Mouse (Mus musculus): ENCODE data around the gene Usp25. TPM values are rescaled to one million over a fixed set of nuclear protein-coding genes. Genes with fewer than 3 reads are reported as not detected.

Usp25 gene
- polyA plus RNA-seq, 1 experiment from 2014 or later, result 12.0 TPM

GRCm38 (mm10) chr16:77028687-77029417, 15.3 kb downstream of the Usp25 start:
- H3K27ac ChIP-seq (ENCODE audit: low read length), result peak overlapping the region; percentile 53
- H3K9me3 ChIP-seq (replicated peaks; ENCODE audit: control insufficient read depth, low read length), result peaks cover 4% of the 10 kb centered on the region
- peak overlapping the region; percentile 39; the same call in 1 of the 2 replicates for H3K9ac ChIP-seq (ENCODE audit: low read length)
- H3K4me1 ChIP-seq (ENCODE audit: control insufficient read depth, insufficient read depth, low read length), result peaks cover 19% of the 10 kb centered on the region
- H3K4me2 ChIP-seq (ENCODE audit: low read depth, low read length), result peak overlapping the region; percentile 47
- peak; percentile 39; the same call in 1 of the 2 replicates for ATAC-seq (ENCODE audit: insufficient read depth, low FRiP score)
- 50% methylated on average over 10 of the region's 10 CpGs for WGBS
- H3K4me3 ChIP-seq (replicated peaks; ENCODE audit: low read length), result peak overlapping the region; percentile 22
- H3K36me3 ChIP-seq (ENCODE audit: control insufficient read depth, insufficient read depth, low read length), result peaks cover 14% of the 10 kb centered on the region
- no peaks in the 10 kb centered on the region for H3K27me3 ChIP-seq (ENCODE audit: control insufficient read depth, insufficient read depth, low read length)

- Histone ChIP-seq H3K36me3 (ENCODE audit: control insufficient read depth, insufficient read depth, low read length) (0 out of 2 replicates have a peak, but pooled peaks cover under 1% of the 10 kb centered on the region), H3K9ac (ENCODE audit: low read length) (no peak overlapping the region), H3K4me1 (ENCODE audit: control insufficient read depth, insufficient read depth, low read length) (peaks cover 19% of the 10 kb centered on the region), H3K27ac (ENCODE audit: low read length) (no peak overlapping the region), H3K9me3 (replicated peaks; ENCODE audit: control insufficient read depth, low read length) (no peaks in the 10 kb centered on the region), H3K4me2 (ENCODE audit: low read depth, low read length) (no peak overlapping the region), H3K4me3 (replicated peaks; ENCODE audit: low read length) (no peak overlapping the region), H3K27me3 (ENCODE audit: control insufficient read depth, insufficient read depth, low read length) (no peaks in the 10 kb centered on the region)
- WGBS, result 55% methylated on average over 2 of the region's 2 CpGs
- no peak for ATAC-seq (ENCODE audit: insufficient read depth, low FRiP score)
These were observed 16.9 kb downstream of the Usp25 start for GRCm38 (mm10) chr16:77030435-77030834.

GRCm38 (mm10) chr16:77034329-77034728, 20.8 kb downstream of the Usp25 start:
- Histone ChIP-seq H3K4me3 (replicated peaks; ENCODE audit: low read length) (no peak overlapping the region), H3K9ac (ENCODE audit: low read length) (no peak overlapping the region), H3K4me2 (ENCODE audit: low read depth, low read length) (no peak overlapping the region), H3K9me3 (replicated peaks; ENCODE audit: control insufficient read depth, low read length) (no peaks in the 10 kb centered on the region), H3K27me3 (ENCODE audit: control insufficient read depth, insufficient read depth, low read length) (no peaks in the 10 kb centered on the region), H3K4me1 (ENCODE audit: control insufficient read depth, insufficient read depth, low read length) (peaks cover 5% of the 10 kb centered on the region), H3K36me3 (ENCODE audit: control insufficient read depth, insufficient read depth, low read length) (0 out of 2 replicates have a peak, but pooled peaks cover 4% of the 10 kb centered on the region), H3K27ac (ENCODE audit: low read length) (no peak overlapping the region)
- no peak for ATAC-seq (ENCODE audit: insufficient read depth, low FRiP score)
- 86% methylated on average over 5 of the region's 5 CpGs for WGBS

GRCm38 (mm10) chr16:77034751-77035150, 21.2 kb downstream of the Usp25 start:
- H3K27me3 ChIP-seq (ENCODE audit: control insufficient read depth, insufficient read depth, low read length), result no peaks in the 10 kb centered on the region
- H3K9me3 ChIP-seq (replicated peaks; ENCODE audit: control insufficient read depth, low read length), result no peaks in the 10 kb centered on the region
- ATAC-seq (ENCODE audit: insufficient read depth, low FRiP score), result no peak
- 0 out of 2 replicates have a peak, but pooled peaks cover 4% of the 10 kb centered on the region for H3K36me3 ChIP-seq (ENCODE audit: control insufficient read depth, insufficient read depth, low read length)
- no peak overlapping the region for H3K27ac ChIP-seq (ENCODE audit: low read length)
- WGBS, result 80% methylated on average over 8 of the region's 8 CpGs
- no peak overlapping the region for H3K4me2 ChIP-seq (ENCODE audit: low read depth, low read length)
- peaks cover 5% of the 10 kb centered on the region for H3K4me1 ChIP-seq (ENCODE audit: control insufficient read depth, insufficient read depth, low read length)
- no peak overlapping the region for H3K9ac ChIP-seq (ENCODE audit: low read length)
- H3K4me3 ChIP-seq (replicated peaks; ENCODE audit: low read length), result no peak overlapping the region

- WGBS, result 78% methylated on average over 5 of the region's 5 CpGs
- Histone ChIP-seq H3K4me1 (ENCODE audit: control insufficient read depth, insufficient read depth, low read length) (no peaks in the 10 kb centered on the region), H3K4me2 (ENCODE audit: low read depth, low read length) (no peak overlapping the region), H3K9ac (ENCODE audit: low read length) (no peak overlapping the region), H3K4me3 (replicated peaks; ENCODE audit: low read length) (no peak overlapping the region), H3K27ac (ENCODE audit: low read length) (no peak overlapping the region), H3K36me3 (ENCODE audit: control insufficient read depth, insufficient read depth, low read length) (0 out of 2 replicates have a peak, but pooled peaks cover 8% of the 10 kb centered on the region), H3K9me3 (replicated peaks; ENCODE audit: control insufficient read depth, low read length) (no peaks in the 10 kb centered on the region), H3K27me3 (ENCODE audit: control insufficient read depth, insufficient read depth, low read length) (no peaks in the 10 kb centered on the region)
- no peak for ATAC-seq (ENCODE audit: insufficient read depth, low FRiP score)
These were observed 28.1 kb downstream of the Usp25 start for GRCm38 (mm10) chr16:77041573-77041972.

- WGBS, result 81% methylated on average over 5 of the region's 5 CpGs
- H3K4me1 ChIP-seq (ENCODE audit: control insufficient read depth, insufficient read depth, low read length), result no peaks in the 10 kb centered on the region
- H3K36me3 ChIP-seq (ENCODE audit: control insufficient read depth, insufficient read depth, low read length), result 0 out of 2 replicates have a peak, but pooled peaks cover 4% of the 10 kb centered on the region
These were observed 30.0 kb downstream of the Usp25 start for GRCm38 (mm10) chr16:77043499-77043898.

GRCm38 (mm10) chr16:77054184-77054583, 40.7 kb downstream of the Usp25 start:
- no peaks in the 10 kb centered on the region for H3K9me3 ChIP-seq (replicated peaks; ENCODE audit: control insufficient read depth, low read length)
- H3K4me2 ChIP-seq (ENCODE audit: low read depth, low read length), result no peak overlapping the region
- ATAC-seq (ENCODE audit: insufficient read depth, low FRiP score), result no peak
- 88% methylated on average over 2 of the region's 2 CpGs for WGBS
- no peak overlapping the region for H3K4me3 ChIP-seq (replicated peaks; ENCODE audit: low read length)
- no peak overlapping the region for H3K9ac ChIP-seq (ENCODE audit: low read length)
- H3K27ac ChIP-seq (ENCODE audit: low read length), result no peak overlapping the region
- H3K27me3 ChIP-seq (ENCODE audit: control insufficient read depth, insufficient read depth, low read length), result no peaks in the 10 kb centered on the region
- 0 out of 2 replicates have a peak, but pooled peaks cover 2% of the 10 kb centered on the region for H3K4me1 ChIP-seq (ENCODE audit: control insufficient read depth, insufficient read depth, low read length)
- no peaks in the 10 kb centered on the region for H3K36me3 ChIP-seq (ENCODE audit: control insufficient read depth, insufficient read depth, low read length)

More at GRCm38 (mm10) chr16:77043499-77043898, 30.0 kb downstream of the Usp25 start:
- ATAC-seq (ENCODE audit: insufficient read depth, low FRiP score), result no peak
- Histone ChIP-seq H3K27ac (ENCODE audit: low read length) (no peak overlapping the region), H3K9ac (ENCODE audit: low read length) (no peak overlapping the region), H3K4me2 (ENCODE audit: low read depth, low read length) (no peak overlapping the region), H3K9me3 (replicated peaks; ENCODE audit: control insufficient read depth, low read length) (no peaks in the 10 kb centered on the region), H3K4me3 (replicated peaks; ENCODE audit: low read length) (no peak overlapping the region), H3K27me3 (ENCODE audit: control insufficient read depth, insufficient read depth, low read length) (no peaks in the 10 kb centered on the region)

GRCm38 (mm10) chr16:77055519-77056159, 42.1 kb downstream of the Usp25 start:
- H3K36me3 ChIP-seq (ENCODE audit: control insufficient read depth, insufficient read depth, low read length), result no peaks in the 10 kb centered on the region
- no peak for ATAC-seq (ENCODE audit: insufficient read depth, low FRiP score)
- WGBS, result 54% methylated on average over 8 of the region's 8 CpGs

GRCm38 (mm10) chr16:77056160-77056520, 42.6 kb downstream of the Usp25 start:
- Histone ChIP-seq H3K4me3 (replicated peaks; ENCODE audit: low read length) (no peak overlapping the region), H3K27ac (ENCODE audit: low read length) (no peak overlapping the region), H3K36me3 (ENCODE audit: control insufficient read depth, insufficient read depth, low read length) (no peaks in the 10 kb centered on the region), H3K27me3 (ENCODE audit: control insufficient read depth, insufficient read depth, low read length) (no peaks in the 10 kb centered on the region), H3K9ac (ENCODE audit: low read length) (no peak overlapping the region), H3K4me1 (ENCODE audit: control insufficient read depth, insufficient read depth, low read length) (0 out of 2 replicates have a peak, but pooled peaks cover 2% of the 10 kb centered on the region), H3K4me2 (ENCODE audit: low read depth, low read length) (no peak overlapping the region), H3K9me3 (replicated peaks; ENCODE audit: control insufficient read depth, low read length) (no peaks in the 10 kb centered on the region)
- 44% methylated on average over 8 of the region's 8 CpGs for WGBS
- no peak for ATAC-seq (ENCODE audit: insufficient read depth, low FRiP score)

More at GRCm38 (mm10) chr16:77055519-77056159, 42.1 kb downstream of the Usp25 start:
- Histone ChIP-seq H3K27me3 (ENCODE audit: control insufficient read depth, insufficient read depth, low read length) (no peaks in the 10 kb centered on the region), H3K27ac (ENCODE audit: low read length) (no peak overlapping the region), H3K9me3 (replicated peaks; ENCODE audit: control insufficient read depth, low read length) (no peaks in the 10 kb centered on the region), H3K4me2 (ENCODE audit: low read depth, low read length) (no peak overlapping the region), H3K4me1 (ENCODE audit: control insufficient read depth, insufficient read depth, low read length) (0 out of 2 replicates have a peak, but pooled peaks cover 2% of the 10 kb centered on the region), H3K9ac (ENCODE audit: low read length) (no peak overlapping the region), H3K4me3 (replicated peaks; ENCODE audit: low read length) (no peak overlapping the region)
